Mouse (Mus musculus): ENCODE measurements around the gene Pole. TPM values are rescaled to one million over a fixed set of nuclear protein-coding genes. Genes with fewer than 3 reads are reported as not detected.

Pole gene
- polyA plus RNA-seq, 1 experiment from 2014 or later: 6.0 TPM

DNA sequence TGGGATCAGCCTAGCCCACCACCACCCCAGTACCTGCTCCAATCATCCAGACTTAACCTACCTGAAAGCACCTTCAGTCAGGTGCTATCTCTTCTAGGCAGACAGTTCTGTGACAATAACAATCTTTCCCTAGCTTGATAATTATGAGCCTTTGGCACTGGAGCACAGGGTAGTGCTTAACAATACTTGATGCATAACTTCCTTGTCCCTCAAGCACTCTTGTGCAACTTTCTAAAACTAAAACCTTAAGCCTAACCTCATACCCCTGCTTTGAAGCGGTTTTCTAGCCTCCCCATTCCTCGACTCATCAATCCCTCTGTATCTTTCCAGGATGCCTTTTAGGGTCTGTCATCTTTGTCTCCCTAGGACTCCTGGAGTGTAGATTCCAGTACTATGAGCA lies 11.3 kb upstream of the Pole start:
- H3K4me3 ChIP-seq (ENCODE audit: low read depth, low read length): no peak overlapping the region
- H3K4me1 ChIP-seq (ENCODE audit: insufficient read depth): no peaks in the 10 kb centered on the region
- no peak for ATAC-seq
- DNase-seq: no peak
- H3K9ac ChIP-seq (replicated peaks): no peak overlapping the region
- peaks cover 5% of the 10 kb centered on the region; the same call in 1 of the 2 replicates for H3K36me3 ChIP-seq (replicated peaks; ENCODE audit: insufficient read depth, low read length)
- no peak for TF ChIP-seq CTCF (IDR thresholded peaks at IDR 0.05; ENCODE audit: low read depth)
- no peak for TF ChIP-seq EP300 (IDR thresholded peaks at IDR 0.05; ENCODE audit: low read depth)
- no peak overlapping the region for H3K27ac ChIP-seq (ENCODE audit: low read depth)
- no peaks in the 10 kb centered on the region for H3K9me3 ChIP-seq (ENCODE audit: low read length)
- no peaks in the 10 kb centered on the region for H3K27me3 ChIP-seq (ENCODE audit: insufficient read depth, low read length)
- WGBS (ENCODE audit: insufficient replicate concordance): 76% methylated on average over 2 of the region's 2 CpGs
- no peak overlapping the region for H3K4me2 ChIP-seq (ENCODE audit: low read depth, low read length)

- Histone ChIP-seq H3K4me3 (ENCODE audit: low read depth, low read length) (no peak overlapping the region), H3K4me1 (ENCODE audit: insufficient read depth) (no peaks in the 10 kb centered on the region), H3K27ac (ENCODE audit: low read depth) (no peak overlapping the region), H3K36me3 (replicated peaks; ENCODE audit: insufficient read depth, low read length) (peaks cover 5% of the 10 kb centered on the region; the same call in 1 of the 2 replicates), H3K9ac (replicated peaks) (no peak overlapping the region), H3K9me3 (ENCODE audit: low read length) (no peaks in the 10 kb centered on the region), H3K4me2 (ENCODE audit: low read depth, low read length) (no peak overlapping the region), H3K27me3 (ENCODE audit: insufficient read depth, low read length) (no peaks in the 10 kb centered on the region)
- TF ChIP-seq EP300 (IDR thresholded peaks at IDR 0.05; ENCODE audit: low read depth) (no peak), CTCF (IDR thresholded peaks at IDR 0.05; ENCODE audit: low read depth) (no peak)
- no peak for ATAC-seq
- 63% methylated on average over 2 of the region's 2 CpGs for WGBS (ENCODE audit: insufficient replicate concordance)
- DNase-seq: no peak
These were observed 9.7 kb upstream of the Pole start for GRCm38 (mm10) chr5:110276391-110276790.

DNA sequence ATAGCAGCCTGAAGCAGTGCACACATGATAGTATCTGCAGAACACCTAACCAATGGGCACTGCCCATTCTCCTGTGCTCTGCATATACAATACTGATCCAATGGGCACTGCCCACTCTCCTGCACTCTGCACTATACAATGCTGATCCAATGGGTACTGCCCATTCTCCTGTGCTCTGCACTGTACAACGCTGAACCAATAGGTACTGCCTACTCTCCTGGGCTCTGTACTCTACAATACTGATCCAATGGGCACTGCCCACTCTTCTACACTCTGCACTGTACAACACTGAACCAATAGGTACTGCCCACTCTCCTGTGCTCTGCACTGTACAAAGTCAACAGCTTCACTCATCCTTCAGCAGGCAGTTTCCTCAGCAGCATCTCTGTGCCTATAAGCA lies 9.2 kb upstream of the Pole start:
- no peaks in the 10 kb centered on the region for H3K27me3 ChIP-seq (ENCODE audit: insufficient read depth, low read length)

GRCm38 (mm10) chr5:110281984-110282383 lies 4.1 kb upstream of the Pole start:
- Histone ChIP-seq H3K36me3 (replicated peaks; ENCODE audit: insufficient read depth, low read length) (peaks cover 2% of the 10 kb centered on the region; the same call in 1 of the 2 replicates), H3K27ac (ENCODE audit: low read depth) (no peak overlapping the region), H3K27me3 (ENCODE audit: insufficient read depth, low read length) (no peaks in the 10 kb centered on the region), H3K9me3 (ENCODE audit: low read length) (no peaks in the 10 kb centered on the region), H3K9ac (replicated peaks) (no peak overlapping the region), H3K4me3 (ENCODE audit: low read depth, low read length) (no peak overlapping the region), H3K4me2 (ENCODE audit: low read depth, low read length) (no peak overlapping the region), H3K4me1 (ENCODE audit: insufficient read depth) (peaks cover 15% of the 10 kb centered on the region)
- DNase-seq (no peak), ATAC-seq (no peak)
- 84% methylated on average over 2 of the region's 2 CpGs for WGBS (ENCODE audit: insufficient replicate concordance)
- TF ChIP-seq CTCF (IDR thresholded peaks at IDR 0.05; ENCODE audit: low read depth): no peak
- no peak for TF ChIP-seq EP300 (IDR thresholded peaks at IDR 0.05; ENCODE audit: low read depth)

More for the DNA sequence above, 9.2 kb upstream of the Pole start:
- ATAC-seq: no peak
- Histone ChIP-seq H3K4me1 (ENCODE audit: insufficient read depth) (no peaks in the 10 kb centered on the region), H3K9ac (replicated peaks) (no peak overlapping the region), H3K4me3 (ENCODE audit: low read depth, low read length) (no peak overlapping the region), H3K27ac (ENCODE audit: low read depth) (no peak overlapping the region), H3K9me3 (ENCODE audit: low read length) (no peaks in the 10 kb centered on the region), H3K36me3 (replicated peaks; ENCODE audit: insufficient read depth, low read length) (peaks cover 5% of the 10 kb centered on the region; the same call in 1 of the 2 replicates), H3K4me2 (ENCODE audit: low read depth, low read length) (no peak overlapping the region)
- WGBS (ENCODE audit: insufficient replicate concordance): 95% methylated on average over 1 of the region's 1 CpGs
- no peak for DNase-seq
- TF ChIP-seq EP300 (IDR thresholded peaks at IDR 0.05; ENCODE audit: low read depth) (no peak), CTCF (IDR thresholded peaks at IDR 0.05; ENCODE audit: low read depth) (no peak)

DNA sequence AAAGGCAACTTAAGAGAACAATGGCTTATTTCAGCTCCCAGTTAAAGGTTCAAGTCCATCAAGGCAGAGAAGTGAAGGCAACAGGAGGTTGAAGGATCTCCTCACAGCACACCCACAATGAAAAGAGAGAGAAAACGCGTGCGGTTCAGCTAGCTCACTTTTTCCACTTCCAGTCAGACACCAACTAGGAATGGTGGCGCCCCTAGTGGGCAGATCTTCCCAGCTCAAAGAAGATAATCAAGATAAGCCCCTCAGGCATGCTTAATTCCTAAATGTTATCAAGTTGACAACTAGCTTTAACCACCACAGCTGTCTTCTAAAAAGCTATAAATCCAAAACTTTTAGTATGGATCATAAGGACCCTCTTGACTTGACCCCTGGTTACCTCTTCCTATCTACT lies 1.6 kb upstream of the Pole start:
- no peaks in the 10 kb centered on the region for H3K27me3 ChIP-seq (ENCODE audit: insufficient read depth, low read length)
- DNase-seq (peak; percentile 85), ATAC-seq (no peak)
- H3K36me3 ChIP-seq (replicated peaks; ENCODE audit: insufficient read depth, low read length): peaks cover 8% of the 10 kb centered on the region
- 3% methylated on average over 4 of the region's 4 CpGs for WGBS (ENCODE audit: insufficient replicate concordance)
- H3K4me1 ChIP-seq (ENCODE audit: insufficient read depth): peaks cover 15% of the 10 kb centered on the region
- H3K27ac ChIP-seq (ENCODE audit: low read depth): peak overlapping the region; percentile 93
- no peaks in the 10 kb centered on the region for H3K9me3 ChIP-seq (ENCODE audit: low read length)
- peak overlapping the region; percentile 81 for H3K9ac ChIP-seq (replicated peaks)
- TF ChIP-seq CTCF (IDR thresholded peaks at IDR 0.05; ENCODE audit: low read depth) (peak; percentile 87), EP300 (IDR thresholded peaks at IDR 0.05; ENCODE audit: low read depth) (no peak)
- H3K4me2 ChIP-seq (ENCODE audit: low read depth, low read length): peak overlapping the region; percentile 99
- peak overlapping the region; percentile 75 for H3K4me3 ChIP-seq (ENCODE audit: low read depth, low read length)

- Histone ChIP-seq H3K4me2 (ENCODE audit: low read depth, low read length) (peak overlapping the region; percentile 99), H3K27me3 (ENCODE audit: insufficient read depth, low read length) (no peaks in the 10 kb centered on the region), H3K4me1 (ENCODE audit: insufficient read depth) (peaks cover 15% of the 10 kb centered on the region), H3K9me3 (ENCODE audit: low read length) (no peaks in the 10 kb centered on the region), H3K9ac (replicated peaks) (peak overlapping the region; percentile 81), H3K36me3 (replicated peaks; ENCODE audit: insufficient read depth, low read length) (peaks cover 14% of the 10 kb centered on the region), H3K27ac (ENCODE audit: low read depth) (peak overlapping the region; percentile 93), H3K4me3 (ENCODE audit: low read depth, low read length) (peak overlapping the region; percentile 75)
- no peak for TF ChIP-seq EP300 (IDR thresholded peaks at IDR 0.05; ENCODE audit: low read depth)
- TF ChIP-seq CTCF (IDR thresholded peaks at IDR 0.05; ENCODE audit: low read depth): no peak
- DNase-seq: peak; percentile 41
- WGBS (ENCODE audit: insufficient replicate concordance): 1% methylated on average over 15 of the region's 15 CpGs
- ATAC-seq: no peak
These were observed 950 bp upstream of the Pole start for GRCm38 (mm10) chr5:110285156-110285555.
